Mouse (Mus musculus): Measurements from ENCODE around the gene Rpl10l.

The Rpl10l gene

GRCm38 (mm10) chr12:66283991-66284622 lies at the start of gene Rpl10l:
Gene Rpl10l, minus strand, starts transcription at chr12:66284401.
- DNase-seq (ENCODE audit: low read depth, low spot score) = no peak

- DNase-seq (ENCODE audit: low read depth, low spot score) = no peak
Measured at GRCm38 (mm10) chr12:66275890-66276289, 8.3 kb downstream of the Rpl10l start.

GRCm38 (mm10) chr12:66245461-66246099 lies 38.6 kb downstream of the Rpl10l start:
- DNase-seq (ENCODE audit: low read depth, low spot score) = no peak

- DNase-seq (ENCODE audit: low read depth, low spot score) = no peak
Measured at GRCm38 (mm10) chr12:66234158-66234557, 50.0 kb downstream of the Rpl10l start.
